Mouse (Mus musculus) stomach, postnatal 0 days (tissue): ENCODE measurements at regions not wholly inside any gene's neighbourhood (a gene's known extent, or its start where the extent isn't known, plus 50 kb on each side); places are given as distances from the start of the nearest gene placed in this dataset.
A peak's percentile ranks its signal among the peaks of the same experiment; 100 is the strongest.

Experiments used
- ATAC-seq: fragments of 200-750 bp; cut with Nextera tagmentation; 2 replicates; pipeline ENCODE4 v1.8.0; 2017; ENCODE audit not compliant: low FRiP score, low TSS enrichment
- DNase-seq: peaks from one replicate; pipeline ENCODE4 v3.0.0-alpha.2; 2016; ENCODE audit warnings: low spot score
- H3K27ac ChIP-seq: fragments of 300-500 bp; sonication (generic); replicated peaks from 2 replicates; pipeline ENCODE4 v1.5.1; 2014; ENCODE audit warnings: mild to moderate bottlenecking, control low read depth
- H3K27me3 ChIP-seq: fragments of 300-500 bp; sonication (generic); 2 replicates; pipeline ENCODE4 v1.6.1; 2014; ENCODE audit warnings: low read length; ENCODE audit not compliant: control insufficient read depth, insufficient read depth
- H3K36me3 ChIP-seq: fragments of 300-500 bp; sonication (generic); 2 replicates; pipeline ENCODE4 v1.6.1; 2014; ENCODE audit warnings: low read length, mixed read lengths; ENCODE audit not compliant: control insufficient read depth, insufficient read depth
- H3K4me1 ChIP-seq: fragments of 300-500 bp; sonication (generic); replicated peaks from 2 replicates; pipeline ENCODE4 v1.6.1; 2014; ENCODE audit warnings: antibody characterized with exemption; ENCODE audit not compliant: control insufficient read depth, insufficient read depth
- H3K4me2 ChIP-seq: fragments of 300-500 bp; sonication (generic); replicated peaks from 2 replicates; pipeline ENCODE4 v1.6.1; 2014; ENCODE audit warnings: low read depth, mild to moderate bottlenecking, control low read depth, moderate library complexity
- H3K4me3 ChIP-seq: fragments of 300-500 bp; sonication (generic); 2 replicates; pipeline ENCODE4 v1.5.1; 2014; ENCODE audit warnings: low read depth, low read length, control low read depth
- H3K9ac ChIP-seq: fragments of 300-500 bp; sonication (generic); 2 replicates; pipeline ENCODE4 v1.6.1; 2014; ENCODE audit warnings: mild to moderate bottlenecking, low read length, control low read depth, mixed read lengths
- H3K9me3 ChIP-seq: fragments of 300-500 bp; sonication (generic); 2 replicates; pipeline ENCODE4 v1.6.1; 2016; ENCODE audit warnings: low read length; ENCODE audit not compliant: control insufficient read depth
- CTCF ChIP-seq: IDR thresholded peaks from 2 replicates; pipeline ENCODE4 v1.5.1; 2016; ENCODE audit warnings: antibody characterized with exemption, low read depth, mild to moderate bottlenecking, moderate library complexity
- EP300 ChIP-seq: optimal IDR thresholded peaks from 2 replicates; pipeline ENCODE3; 2016; ENCODE audit warnings: antibody characterized with exemption
- WGBS: fragments of 180-500 bp; shearing (Covaris S2); extraction: QIAGEN DNeasy Blood & Tissue Kit; methylation state at CpG from one replicate; pipeline ENCODE4 v1.1.7; 2014; 5-methylcytosine and 5-hydroxymethylcytosine counted together

DNA sequence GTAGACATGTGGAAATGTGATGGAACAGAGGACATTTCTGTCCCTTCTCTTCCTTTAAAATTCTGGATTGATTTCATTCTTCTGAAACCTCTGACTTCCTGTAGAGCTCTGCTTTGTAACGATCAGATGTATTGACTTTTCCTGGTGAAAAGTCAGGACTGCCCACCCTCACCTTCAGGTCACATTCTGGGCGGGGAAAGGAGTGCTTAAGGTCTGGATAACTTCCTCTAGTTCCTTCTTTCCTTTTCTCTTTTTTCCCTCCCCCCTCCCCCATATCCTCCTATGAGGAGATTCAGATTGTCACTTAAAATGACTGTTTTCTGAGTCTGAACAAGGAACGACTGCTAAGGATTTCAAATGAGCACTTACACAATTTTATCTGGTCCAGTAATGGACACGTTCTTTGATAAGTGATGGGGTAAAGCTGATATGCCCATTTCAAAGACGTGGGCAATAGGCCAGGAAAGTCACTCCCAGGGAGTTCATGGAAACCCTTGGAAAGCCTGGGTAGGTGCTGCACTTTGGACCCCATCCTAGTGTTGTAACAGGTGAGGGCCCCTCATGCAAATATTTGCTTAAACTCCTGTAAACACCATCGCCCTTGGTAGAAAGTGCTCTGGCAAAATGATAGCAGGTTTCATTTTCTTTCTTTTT is 186.9 kb upstream of the Marcks start:
- H3K4me1 ChIP-seq = no peaks in the 10 kb centered on the region
- H3K27ac ChIP-seq = peak overlapping the region; percentile 13; the same call in 1 of the 2 replicates
- no peak overlapping the region for H3K4me3 ChIP-seq
- no peak overlapping the region for H3K4me2 ChIP-seq
- WGBS = 40% methylated on average over 6 of the region's 6 CpGs
- no peak for TF ChIP-seq CTCF
- TF ChIP-seq EP300 = no peak
- H3K9me3 ChIP-seq = no peaks in the 10 kb centered on the region
- ATAC-seq = peak; percentile 95
- H3K36me3 ChIP-seq = no peaks in the 10 kb centered on the region
- no peaks in the 10 kb centered on the region for H3K27me3 ChIP-seq
- DNase-seq = peak; percentile 87
- H3K9ac ChIP-seq = no peak overlapping the region

DNA sequence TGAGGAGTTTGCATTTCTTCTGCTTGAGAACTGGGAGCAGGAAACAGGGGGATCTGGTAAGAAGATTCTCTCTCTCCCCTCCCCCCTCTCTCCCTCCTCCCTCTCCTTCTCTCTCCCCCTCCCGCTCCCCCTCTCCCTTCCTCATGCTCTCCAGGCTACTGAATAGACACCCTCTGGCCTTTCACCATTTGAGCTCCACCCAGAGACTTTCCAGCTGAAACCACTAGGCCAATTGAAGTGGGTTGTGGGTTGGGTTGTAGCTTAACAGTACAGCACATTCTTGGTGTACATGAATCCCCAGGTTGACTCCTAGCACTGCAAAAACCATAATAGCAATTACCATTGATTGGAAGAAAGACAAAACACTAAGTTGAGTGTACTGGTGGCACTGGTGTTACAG is 185.0 kb upstream of the Marcks start:
- WGBS = 88% methylated on average over 1 of the region's 1 CpGs

DNA sequence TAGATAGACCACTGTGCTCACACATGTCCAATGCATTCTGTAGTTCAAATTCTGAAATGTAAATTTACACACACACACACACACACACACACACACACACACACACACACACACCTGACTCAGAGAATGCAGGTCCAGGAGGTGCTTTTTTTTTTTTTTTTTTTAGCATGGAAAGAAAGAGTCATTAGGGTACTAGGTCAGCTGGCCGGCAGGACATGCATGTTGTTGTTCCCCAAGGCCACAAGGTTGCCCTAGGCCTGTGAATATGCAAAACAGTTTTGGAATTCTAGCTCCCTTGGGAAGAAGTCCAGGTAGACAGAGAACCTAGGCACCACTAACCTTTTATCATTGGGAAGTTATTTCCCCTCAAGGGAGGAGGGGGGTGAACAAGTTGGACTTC is 184.1 kb upstream of the Marcks start:
- no peak for ATAC-seq
- Histone ChIP-seq H3K27me3 (no peaks in the 10 kb centered on the region), H3K4me1 (no peaks in the 10 kb centered on the region), H3K9ac (no peak overlapping the region), H3K27ac (no peak overlapping the region), H3K9me3 (no peaks in the 10 kb centered on the region), H3K4me3 (no peak overlapping the region), H3K4me2 (no peak overlapping the region), H3K36me3 (no peaks in the 10 kb centered on the region)
- 93% methylated on average over 1 of the region's 1 CpGs for WGBS
- TF ChIP-seq EP300 = no peak
- TF ChIP-seq CTCF = no peak
- DNase-seq = no peak

More for the DNA sequence above, 185.0 kb upstream of the Marcks start:
- DNase-seq = no peak
- Histone ChIP-seq H3K9ac (no peak overlapping the region), H3K4me3 (no peak overlapping the region), H3K9me3 (no peaks in the 10 kb centered on the region), H3K27me3 (no peaks in the 10 kb centered on the region), H3K27ac (no peak overlapping the region), H3K4me1 (no peaks in the 10 kb centered on the region), H3K36me3 (no peaks in the 10 kb centered on the region), H3K4me2 (no peak overlapping the region)
- ATAC-seq = no peak
- TF ChIP-seq CTCF = no peak
- TF ChIP-seq EP300 = no peak

DNA sequence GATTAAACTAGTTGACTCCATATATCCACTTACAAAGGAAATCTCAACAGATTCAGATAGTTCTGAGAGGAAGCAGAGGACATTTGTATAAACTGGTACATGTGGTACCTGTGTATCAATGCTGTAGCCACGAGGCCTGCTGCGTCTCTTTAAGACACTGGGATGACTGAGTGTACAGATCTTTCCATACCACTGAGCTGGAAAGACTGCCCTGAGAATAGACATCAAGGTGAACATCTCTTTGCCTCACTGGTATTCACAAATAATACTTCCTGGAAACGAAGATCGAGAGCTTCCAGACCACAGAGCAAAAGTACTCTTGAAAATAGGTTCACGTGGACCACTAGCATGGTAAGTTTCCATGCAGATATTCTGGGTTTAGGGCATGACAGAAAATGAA is 183.6 kb upstream of the Marcks start:
- TF ChIP-seq CTCF = no peak
- TF ChIP-seq EP300 = no peak
- DNase-seq (no peak), ATAC-seq (no peak)
- Histone ChIP-seq H3K9ac (no peak overlapping the region), H3K27ac (no peak overlapping the region), H3K4me2 (no peak overlapping the region), H3K4me3 (no peak overlapping the region), H3K4me1 (no peaks in the 10 kb centered on the region), H3K36me3 (no peaks in the 10 kb centered on the region), H3K27me3 (no peaks in the 10 kb centered on the region), H3K9me3 (no peaks in the 10 kb centered on the region)
- WGBS = 94% methylated on average over 5 of the region's 5 CpGs

DNA sequence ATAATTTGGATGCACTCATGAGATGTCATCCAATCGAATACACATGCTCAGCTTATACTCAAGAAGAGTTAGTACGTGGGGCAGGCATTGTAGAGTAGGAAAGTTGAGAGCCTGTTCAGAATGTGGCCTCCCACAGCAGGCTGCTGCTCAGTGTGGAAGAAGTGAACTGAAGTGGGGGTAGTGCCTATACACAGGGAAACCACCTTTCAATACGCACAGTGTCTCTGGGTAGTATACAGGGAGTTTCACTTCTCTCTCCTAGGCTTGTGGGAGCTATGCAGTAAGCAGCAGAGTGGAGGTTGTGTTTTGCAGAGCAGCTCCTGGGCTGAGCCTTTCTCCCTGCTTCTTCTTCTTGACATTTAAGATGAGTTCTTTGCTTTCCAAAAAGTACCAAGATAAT is 182.5 kb upstream of the Marcks start:
- Histone ChIP-seq H3K9ac (no peak overlapping the region), H3K27ac (no peak overlapping the region), H3K4me1 (no peaks in the 10 kb centered on the region), H3K4me3 (no peak overlapping the region), H3K4me2 (no peak overlapping the region), H3K36me3 (no peaks in the 10 kb centered on the region), H3K27me3 (no peaks in the 10 kb centered on the region), H3K9me3 (no peaks in the 10 kb centered on the region)
- no peak for TF ChIP-seq EP300
- no peak for TF ChIP-seq CTCF
- 88% methylated on average over 3 of the region's 3 CpGs for WGBS
- DNase-seq (no peak), ATAC-seq (no peak)

DNA sequence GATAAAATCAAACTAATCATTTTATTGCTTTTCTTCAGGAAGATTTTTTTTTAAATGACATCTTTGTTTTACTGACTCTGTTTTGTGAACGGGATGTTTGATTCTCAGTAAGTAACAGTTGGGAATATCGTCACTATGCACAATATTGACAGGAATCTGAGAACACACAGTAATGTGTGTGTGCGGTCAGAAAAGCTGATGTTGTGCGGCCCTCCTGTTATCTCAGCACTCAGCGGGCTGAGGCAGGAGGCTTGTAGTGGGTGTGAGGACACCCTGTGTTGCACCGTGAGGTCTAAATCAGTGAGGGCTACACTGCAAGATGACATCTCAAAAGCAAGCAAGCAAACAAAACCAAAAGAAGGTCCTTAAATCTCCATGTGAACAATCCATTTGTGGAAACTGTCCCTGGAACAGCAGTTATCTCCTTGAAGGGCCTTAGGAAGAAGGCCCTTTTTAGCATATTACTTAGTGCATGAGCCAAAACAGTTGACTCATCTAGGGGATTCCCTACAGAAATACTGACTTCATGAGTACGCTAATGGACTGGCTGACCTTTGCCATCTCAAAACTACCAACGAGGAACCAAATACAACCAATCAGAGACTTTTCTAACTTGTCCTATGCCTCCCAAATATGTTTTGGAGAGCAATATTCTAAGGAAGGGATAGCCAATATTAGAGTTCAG is 181.2 kb upstream of the Marcks start:
- H3K27me3 ChIP-seq = no peaks in the 10 kb centered on the region
- H3K4me3 ChIP-seq = no peak overlapping the region
- no peak overlapping the region for H3K9ac ChIP-seq
- no peak overlapping the region for H3K27ac ChIP-seq
- 87% methylated on average over 8 of the region's 8 CpGs for WGBS
- H3K36me3 ChIP-seq = no peaks in the 10 kb centered on the region
- H3K4me2 ChIP-seq = no peak overlapping the region
- TF ChIP-seq EP300 = no peak
- TF ChIP-seq CTCF = no peak
- no peaks in the 10 kb centered on the region for H3K9me3 ChIP-seq
- DNase-seq (no peak), ATAC-seq (no peak)
- no peaks in the 10 kb centered on the region for H3K4me1 ChIP-seq
